Mouse (Mus musculus) testis, adult 2 months (tissue): ENCODE data around the gene Ppm1l. TPM values are rescaled to one million over a fixed set of nuclear protein-coding genes. Genes with fewer than 3 reads are reported as not detected.
"Not testable (repeated sequence)": the region's sequence is repeated elsewhere in the genome, so short reads cannot be mapped to it uniquely, and the experiment has no call there.

Experiments used
- H3K27ac ChIP-seq: fragments of 200-500 bp; 2 replicates; pipeline ENCODE4 v1.5.1; 2012; ENCODE audit warnings: low read depth, low read length; ENCODE audit not compliant: control insufficient read depth, insufficient read depth
- H3K27me3 ChIP-seq: fragments of 200-500 bp; 2 replicates; pipeline ENCODE4 v1.6.1; 2012; ENCODE audit warnings: mild to moderate bottlenecking, low read length, moderate library complexity; ENCODE audit not compliant: control insufficient read depth, insufficient read depth
- H3K36me3 ChIP-seq: fragments of 200-500 bp; 2 replicates; pipeline ENCODE4 v1.6.1; 2012; ENCODE audit warnings: mild to moderate bottlenecking, low read length; ENCODE audit not compliant: control insufficient read depth, insufficient read depth
- H3K4me1 ChIP-seq: fragments of 200-500 bp; 2 replicates; pipeline ENCODE4 v1.6.1; 2012; ENCODE audit warnings: low read length; ENCODE audit not compliant: control insufficient read depth, insufficient read depth
- H3K4me3 ChIP-seq: fragments of 200-500 bp; 2 replicates; pipeline ENCODE4 v1.5.1; 2012; ENCODE audit warnings: low read depth, mild to moderate bottlenecking, low read length, moderate library complexity, mixed read lengths; ENCODE audit not compliant: control insufficient read depth
- CTCF ChIP-seq: fragments of 200-500 bp; IDR thresholded peaks from 2 replicates; pipeline ENCODE4 v1.5.1; 2012; ENCODE audit warnings: low read depth, mild to moderate bottlenecking, inconsistent platforms, low read length, moderate library complexity; ENCODE audit not compliant: control insufficient read depth, insufficient read depth, insufficient replicate concordance
- POLR2A ChIP-seq: fragments of 200-500 bp; IDR thresholded peaks from 2 replicates; pipeline ENCODE4 v1.6.1; 2012; ENCODE audit warnings: low read depth, mild to moderate bottlenecking, inconsistent platforms, low read length, moderate library complexity; ENCODE audit not compliant: control insufficient read depth
- polyA plus RNA-seq: library from polyadenylated mRNA; depleted of rRNA; stranded (reverse); fragments of >200 nt; gene quantifications from 2 replicates; pipeline ENCODE4 v1.2.3, GENCODE M21; 2012

Ppm1l gene
- polyA plus RNA-seq, 1 experiment = 2.2 TPM

DNA sequence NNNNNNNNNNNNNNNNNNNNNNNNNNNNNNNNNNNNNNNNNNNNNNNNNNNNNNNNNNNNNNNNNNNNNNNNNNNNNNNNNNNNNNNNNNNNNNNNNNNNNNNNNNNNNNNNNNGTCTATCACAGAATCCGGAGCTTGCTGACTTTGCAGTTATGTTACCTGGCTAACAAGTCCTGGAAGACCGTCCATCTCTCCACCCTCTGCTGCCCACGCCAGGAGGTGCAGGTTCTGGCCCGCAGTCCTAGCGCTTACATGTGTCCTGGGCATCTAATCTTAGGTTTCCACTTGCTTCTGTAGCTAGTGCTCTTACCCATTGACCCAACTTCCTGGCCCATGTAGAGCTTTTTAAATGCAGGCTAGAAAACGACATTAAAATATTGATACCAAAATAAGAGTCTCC, 99.5 kb downstream of the Ppm1l start:
- Histone ChIP-seq H3K4me3 (no peak overlapping the region), H3K36me3 (no peaks in the 10 kb centered on the region), H3K4me1 (no peaks in the 10 kb centered on the region), H3K27ac (no peak overlapping the region), H3K27me3 (no peaks in the 10 kb centered on the region)
- TF ChIP-seq POLR2A = no peak

DNA sequence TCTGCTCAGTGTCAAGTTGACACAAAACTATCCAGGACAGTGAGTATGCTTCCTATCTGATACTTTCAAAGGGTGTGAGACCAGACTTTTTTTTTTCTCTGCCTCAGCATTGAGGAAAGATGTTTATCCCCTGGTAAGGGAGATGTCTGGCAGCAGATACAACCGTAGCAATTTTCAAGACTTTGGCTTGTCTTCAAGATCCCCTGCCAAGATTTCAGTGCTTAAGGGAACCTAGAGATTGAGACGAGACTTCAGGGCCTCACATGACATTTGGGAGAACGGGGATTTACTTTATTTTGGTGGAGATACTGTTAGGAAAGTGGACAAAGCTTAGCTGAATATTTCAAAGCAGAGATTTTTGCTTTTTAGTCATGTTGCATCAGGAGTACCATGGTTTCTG, 106.1 kb downstream of the Ppm1l start:
- TF ChIP-seq POLR2A (no peak), CTCF (no peak)
- H3K27ac ChIP-seq = no peak overlapping the region
- no peaks in the 10 kb centered on the region for H3K36me3 ChIP-seq
- H3K27me3 ChIP-seq = no peaks in the 10 kb centered on the region
- no peaks in the 10 kb centered on the region for H3K4me1 ChIP-seq
- H3K4me3 ChIP-seq = no peak overlapping the region

- Histone ChIP-seq H3K27me3 (no peaks in the 10 kb centered on the region), H3K36me3 (no peaks in the 10 kb centered on the region), H3K27ac (no peak overlapping the region), H3K4me1 (no peaks in the 10 kb centered on the region), H3K4me3 (no peak overlapping the region)
- no peak for TF ChIP-seq POLR2A
- TF ChIP-seq CTCF = no peak
Observed at GRCm38 (mm10) chr3:69423371-69423770, 106.7 kb downstream of the Ppm1l start.

DNA sequence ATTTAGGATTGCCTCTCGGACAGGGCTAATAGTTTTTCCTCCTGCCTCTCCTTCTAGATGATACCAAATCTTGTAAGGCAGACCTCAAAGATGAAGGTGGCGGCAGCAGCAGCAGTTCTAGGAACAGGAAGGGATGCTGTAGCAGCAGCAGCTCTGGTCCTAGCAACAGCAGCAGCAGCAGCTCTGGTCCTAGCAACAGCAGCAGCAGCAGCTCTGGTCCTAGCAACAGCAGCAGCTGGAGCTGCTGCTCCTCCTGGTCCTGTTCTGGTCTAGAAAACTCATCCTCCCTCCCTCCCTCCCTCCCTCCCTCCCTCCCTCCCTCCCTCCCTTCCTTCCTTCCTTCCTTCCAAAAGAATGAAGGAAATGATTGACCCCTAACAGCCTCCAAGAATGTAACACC, 108.1 kb downstream of the Ppm1l start:
- not testable (repeated sequence) for H3K4me1 ChIP-seq, H3K36me3 ChIP-seq, H3K27ac ChIP-seq, H3K27me3 ChIP-seq, H3K4me3 ChIP-seq

DNA sequence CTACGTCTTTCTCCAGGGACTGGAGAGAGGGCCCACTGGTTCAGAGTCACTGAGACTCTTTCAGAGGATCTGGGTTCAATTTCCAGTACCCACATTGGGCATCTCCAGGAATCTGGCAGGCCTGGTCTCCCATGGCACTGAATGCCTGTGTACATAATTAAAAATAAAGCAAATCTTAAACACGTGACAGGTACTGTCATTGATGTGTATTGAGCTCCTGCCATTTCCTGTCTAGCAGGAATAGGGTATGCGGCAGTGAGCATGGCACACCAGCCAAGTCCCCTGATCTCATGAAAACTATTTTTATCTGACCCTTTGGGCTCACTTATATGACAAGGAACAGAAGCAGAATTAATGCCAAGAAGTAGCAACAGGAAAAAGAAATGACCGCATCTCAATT, 110.6 kb downstream of the Ppm1l start:
- H3K36me3 ChIP-seq = no peaks in the 10 kb centered on the region
- H3K27me3 ChIP-seq = no peaks in the 10 kb centered on the region
- no peaks in the 10 kb centered on the region for H3K4me1 ChIP-seq
- TF ChIP-seq CTCF (no peak), POLR2A (no peak)
- H3K4me3 ChIP-seq = no peak overlapping the region
- no peak overlapping the region for H3K27ac ChIP-seq

DNA sequence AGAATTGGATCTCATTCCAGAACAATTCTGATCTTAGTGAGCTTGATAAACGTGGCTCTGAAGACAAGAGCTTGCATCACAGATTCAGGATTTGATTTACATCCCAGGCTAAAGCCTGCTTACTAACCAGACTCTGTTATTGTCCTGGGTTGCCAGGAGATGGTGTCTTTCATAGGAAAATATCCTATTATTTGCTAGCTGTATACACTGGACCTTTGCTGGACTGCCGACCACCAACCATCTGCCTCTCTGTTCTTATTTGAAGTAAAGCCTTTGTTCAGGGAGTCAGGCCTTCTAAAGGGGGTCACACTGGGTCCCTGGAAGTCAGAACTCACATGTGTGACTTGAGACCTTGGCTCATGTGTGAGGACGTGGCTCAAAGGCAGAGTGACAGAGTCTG, 111.6 kb downstream of the Ppm1l start:
- Histone ChIP-seq H3K27me3 (no peaks in the 10 kb centered on the region), H3K4me1 (no peaks in the 10 kb centered on the region), H3K27ac (no peak overlapping the region), H3K4me3 (no peak overlapping the region), H3K36me3 (no peaks in the 10 kb centered on the region)
- TF ChIP-seq CTCF = no peak
- no peak for TF ChIP-seq POLR2A

DNA sequence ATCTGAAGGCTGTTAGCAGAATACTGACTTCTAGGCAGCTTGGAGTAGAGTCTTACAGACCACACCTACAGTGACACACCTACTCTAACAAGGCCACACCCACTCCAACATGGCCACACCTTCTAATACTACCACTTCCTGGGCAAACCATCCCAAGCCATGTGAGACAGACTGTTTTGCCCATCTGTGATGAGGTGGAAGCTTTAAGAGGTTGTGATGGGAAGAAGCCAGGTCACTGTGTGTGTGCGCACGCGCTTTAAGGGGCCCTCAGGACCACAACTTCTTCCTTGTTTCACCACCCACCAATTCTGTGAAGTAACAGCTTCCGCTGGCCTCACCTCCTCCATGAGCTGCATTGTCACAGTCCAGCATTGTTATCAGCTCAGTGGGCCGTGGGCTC, 112.7 kb downstream of the Ppm1l start:
- H3K4me1 ChIP-seq = no peaks in the 10 kb centered on the region
- H3K27ac ChIP-seq = no peak overlapping the region
- H3K4me3 ChIP-seq = no peak overlapping the region
- no peaks in the 10 kb centered on the region for H3K27me3 ChIP-seq
- H3K36me3 ChIP-seq = no peaks in the 10 kb centered on the region
- TF ChIP-seq POLR2A (no peak), CTCF (no peak)

DNA sequence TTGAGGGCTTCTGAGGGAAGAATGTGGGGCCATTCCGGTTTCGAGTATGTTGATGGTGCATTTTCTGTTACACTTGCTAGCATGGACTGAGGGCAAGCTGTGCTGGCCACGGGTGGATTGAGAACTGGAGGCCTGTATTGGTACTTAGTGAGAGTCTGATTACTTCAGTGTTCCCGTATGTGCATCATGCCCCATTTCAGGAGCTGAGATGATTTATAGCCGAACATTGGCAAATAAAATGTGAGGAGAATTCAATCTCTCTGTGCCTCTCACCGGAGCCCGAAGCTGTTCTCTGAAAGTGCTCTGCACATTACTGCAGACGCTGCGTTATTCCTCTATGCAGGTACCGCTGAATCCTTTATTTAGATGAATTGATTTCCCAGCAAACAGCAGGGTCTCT, 116.9 kb downstream of the Ppm1l start:
- H3K4me1 ChIP-seq = no peaks in the 10 kb centered on the region
- no peak overlapping the region for H3K27ac ChIP-seq
- H3K27me3 ChIP-seq = no peaks in the 10 kb centered on the region
- no peak overlapping the region for H3K4me3 ChIP-seq
- no peak for TF ChIP-seq POLR2A
- no peak for TF ChIP-seq CTCF
- H3K36me3 ChIP-seq = no peaks in the 10 kb centered on the region

GRCm38 (mm10) chr3:69438773-69439514, 122.3 kb downstream of the Ppm1l start:
- H3K4me1 ChIP-seq = no peaks in the 10 kb centered on the region
- no peaks in the 10 kb centered on the region for H3K27me3 ChIP-seq
- no peak overlapping the region for H3K4me3 ChIP-seq
- no peak for TF ChIP-seq POLR2A
- TF ChIP-seq CTCF = no peak
- H3K36me3 ChIP-seq = no peaks in the 10 kb centered on the region
- H3K27ac ChIP-seq = no peak overlapping the region
